Mouse (Mus musculus): ENCODE data around the gene Efna5.

DNA sequence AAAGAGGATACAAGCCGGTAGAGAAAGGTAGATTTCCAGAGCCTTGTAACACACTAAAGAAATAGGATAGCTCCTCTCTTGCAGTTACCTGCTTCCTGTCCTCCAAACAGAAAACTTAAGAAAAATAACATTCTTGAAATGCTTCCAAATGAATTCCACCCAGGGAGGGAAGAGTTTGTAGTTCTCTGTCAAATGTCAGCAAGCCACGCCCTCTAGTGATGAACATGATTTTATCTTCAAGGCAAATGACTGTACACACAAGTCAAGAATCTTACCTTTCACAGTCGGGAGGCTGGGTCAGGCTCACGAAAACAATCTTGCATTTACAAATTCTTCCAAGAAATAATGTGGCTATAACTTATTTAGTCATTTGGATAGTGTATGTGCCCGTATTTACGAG is 78.4 kb downstream of the Efna5 start:
- TF ChIP-seq CTCF (conservative IDR thresholded peaks at IDR 0.05; ENCODE audit: insufficient read depth, insufficient read length, low read depth, low read length) = no peak
- TF ChIP-seq POLR2A (IDR thresholded peaks at IDR 0.05; ENCODE audit: low read depth, low read length) = no peak
